Mouse (Mus musculus) lung, postnatal 0 days (tissue): Measurements from ENCODE around the gene Chrdl2. TPM values are rescaled to one million over a fixed set of nuclear protein-coding genes. Genes with fewer than 3 reads are reported as not detected.

Experiments
- ATAC-seq: fragments of 200-750 bp; cut with Nextera tagmentation; 2 replicates; pipeline ENCODE4 v1.8.0; 2017; ENCODE audit warnings: moderate library complexity
- DNase-seq: peaks from one replicate; pipeline ENCODE4 v3.0.0-alpha.2; 2016; ENCODE audit warnings: low spot score
- H3K27ac ChIP-seq: fragments of 300-500 bp; sonication (generic); 2 replicates; pipeline ENCODE4 v1.5.1; 2014; ENCODE audit warnings: antibody characterized with exemption, mild to moderate bottlenecking, low read length, mixed read lengths
- H3K27me3 ChIP-seq: fragments of 300-500 bp; sonication (generic); replicated peaks from 2 replicates; pipeline ENCODE4 v1.6.1; 2014; ENCODE audit warnings: low read length, mixed read lengths; ENCODE audit not compliant: insufficient read depth
- H3K36me3 ChIP-seq: fragments of 300-500 bp; sonication (generic); 2 replicates; pipeline ENCODE4 v1.6.1; 2014; ENCODE audit warnings: low read length, mixed read lengths; ENCODE audit not compliant: insufficient read depth
- H3K4me1 ChIP-seq: fragments of 300-500 bp; sonication (generic); 2 replicates; pipeline ENCODE4 v1.6.1; 2014; ENCODE audit warnings: antibody characterized with exemption, low read depth, low read length, mixed read lengths; ENCODE audit not compliant: insufficient read depth
- H3K4me2 ChIP-seq: fragments of 300-500 bp; sonication (generic); replicated peaks from 2 replicates; pipeline ENCODE4 v1.6.1; 2014; ENCODE audit warnings: low read depth, mild to moderate bottlenecking, low read length, moderate library complexity, mixed read lengths
- H3K4me3 ChIP-seq: fragments of 300-500 bp; sonication (generic); 2 replicates; pipeline ENCODE4 v1.5.1; 2014; ENCODE audit warnings: low read depth, low read length
- H3K9ac ChIP-seq: fragments of 300-500 bp; sonication (generic); replicated peaks from 2 replicates; pipeline ENCODE4 v1.6.1; 2014; ENCODE audit warnings: low read depth, mild to moderate bottlenecking
- H3K9me3 ChIP-seq: fragments of 300-500 bp; sonication (generic); 2 replicates; pipeline ENCODE4 v1.6.1; 2016; ENCODE audit warnings: low read length, mixed read lengths
- CTCF ChIP-seq: IDR thresholded peaks from 2 replicates; pipeline ENCODE4 v1.5.1; 2016; ENCODE audit warnings: antibody characterized with exemption, mild to moderate bottlenecking
- EP300 ChIP-seq: IDR thresholded peaks from 2 replicates; pipeline ENCODE4 v1.6.1; 2016; ENCODE audit warnings: antibody characterized with exemption, mild to moderate bottlenecking, control low read depth
- WGBS: fragments of 180-500 bp; shearing (Covaris S2); extraction: QIAGEN DNeasy Blood & Tissue Kit; methylation state at CpG from one replicate; pipeline ENCODE4 v1.1.7; 2014; 5-methylcytosine and 5-hydroxymethylcytosine counted together
- polyA plus RNA-seq: library from polyadenylated mRNA; unstranded; fragments of >200 nt; fragmentation: Nextera tagmentation; extraction: Ambion mirVana; gene quantifications from 2 replicates; pipeline ENCODE4 v1.2.1, GENCODE M21; 2015

Gene Chrdl2
- polyA plus RNA-seq, 1 experiment from 2014 or later, result 0.11 TPM

- H3K4me2 ChIP-seq, result no peak overlapping the region
- no peak overlapping the region for H3K9ac ChIP-seq
- DNase-seq (no peak), ATAC-seq (no peak)
- H3K4me1 ChIP-seq, result no peaks in the 10 kb centered on the region
- H3K9me3 ChIP-seq, result no peaks in the 10 kb centered on the region
- H3K27me3 ChIP-seq, result no peaks in the 10 kb centered on the region
- no peak overlapping the region for H3K27ac ChIP-seq
- 78% methylated on average over 4 of the region's 4 CpGs for WGBS
- no peak overlapping the region for H3K4me3 ChIP-seq
- H3K36me3 ChIP-seq, result peaks cover 2% of the 10 kb centered on the region; the same call in 1 of the 2 replicates
- TF ChIP-seq CTCF (no peak), EP300 (no peak)
These were observed 71.1 kb downstream of the Chrdl2 start for GRCm38 (mm10) chr7:100077071-100077470.

- Histone ChIP-seq H3K27me3 (no peaks in the 10 kb centered on the region), H3K9me3 (no peaks in the 10 kb centered on the region), H3K9ac (no peak overlapping the region), H3K4me2 (no peak overlapping the region), H3K27ac (no peak overlapping the region), H3K4me1 (no peaks in the 10 kb centered on the region), H3K4me3 (no peak overlapping the region), H3K36me3 (peaks cover 15% of the 10 kb centered on the region)
- TF ChIP-seq EP300 (no peak), CTCF (no peak)
- DNase-seq (no peak), ATAC-seq (no peak)
- 68% methylated on average over 12 of the region's 12 CpGs for WGBS
These were observed 74.3 kb downstream of the Chrdl2 start for GRCm38 (mm10) chr7:100080087-100080781.

GRCm38 (mm10) chr7:100082836-100083235 lies 76.9 kb downstream of the Chrdl2 start:
- Histone ChIP-seq H3K4me3 (no peak overlapping the region), H3K27me3 (no peaks in the 10 kb centered on the region), H3K27ac (no peak overlapping the region), H3K36me3 (peaks cover 24% of the 10 kb centered on the region), H3K4me2 (no peak overlapping the region), H3K9ac (no peak overlapping the region), H3K4me1 (no peaks in the 10 kb centered on the region), H3K9me3 (no peaks in the 10 kb centered on the region)
- no peak for ATAC-seq
- 93% methylated on average over 6 of the region's 6 CpGs for WGBS
- TF ChIP-seq CTCF (no peak), EP300 (no peak)
- DNase-seq, result no peak

GRCm38 (mm10) chr7:100083812-100084211 lies 77.8 kb downstream of the Chrdl2 start:
- Histone ChIP-seq H3K27ac (no peak overlapping the region), H3K27me3 (no peaks in the 10 kb centered on the region), H3K36me3 (peaks cover 24% of the 10 kb centered on the region), H3K4me3 (no peak overlapping the region), H3K4me2 (no peak overlapping the region), H3K9me3 (no peaks in the 10 kb centered on the region), H3K4me1 (no peaks in the 10 kb centered on the region), H3K9ac (no peak overlapping the region)
- DNase-seq (no peak), ATAC-seq (no peak)
- TF ChIP-seq EP300 (no peak), CTCF (peak; percentile 18; the same call in 1 of the 2 replicates)
- 87% methylated on average over 6 of the region's 6 CpGs for WGBS

Other genes with a start within 250 kb of the Chrdl2 start
- gene Olfr521, start 242.7 kb upstream of the Chrdl2 start, polyA plus RNA-seq, result not detected in 2 replicates
- gene Neu3, start 177.8 kb upstream of the Chrdl2 start, polyA plus RNA-seq, result 5.8 and 7.6 TPM in 2 replicates
- 1.1 and 1.3 TPM in 2 replicates for gene Xrra1, start 147.1 kb upstream of the Chrdl2 start, polyA plus RNA-seq
- 318 and 342 TPM in 2 replicates for gene Spcs2, start 142.7 kb upstream of the Chrdl2 start, polyA plus RNA-seq
- gene Rnf169, start 25.7 kb upstream of the Chrdl2 start, polyA plus RNA-seq, result 3.8 and 4.2 TPM in 2 replicates
- 18.2 and 19.3 TPM in 2 replicates for gene Pold3, start 115.4 kb downstream of the Chrdl2 start, polyA plus RNA-seq
- gene Lipt2, start 153.1 kb downstream of the Chrdl2 start, polyA plus RNA-seq, result 9.7 and 12.4 TPM in 2 replicates
- gene Kcne3, start 170.3 kb downstream of the Chrdl2 start, polyA plus RNA-seq, result 3.3 and 4.9 TPM in 2 replicates
- gene Pgm2l1, start 221.2 kb downstream of the Chrdl2 start, polyA plus RNA-seq, result 2.0 and 2.1 TPM in 2 replicates